ENCODE assay signal across 12 mouse cellular contexts in genomic region chr17:85921219-85921673, GRCm38 (mm10).
DNase-seq lines count a peak whose midpoint lies in the region; ATAC-seq and TF ChIP-seq lines count a peak whose summit lies in the region.
"Had no signal": no experiment of that assay in that cellular context is flagged by ENCODE, and none has a peak within 500 bp of the region (broad histone marks: within the 10 kb centered on the region; RNA-seq: fewer than 3 reads in every experiment).

No protein-coding gene starts in this region.

- no peak for DNase-seq in lung, postnatal 14 days
- DNase-seq in limb, embryonic 10.5 days (ENCODE audit: low spot score) = no peak
- peak; percentile 39 for DNase-seq in liver, postnatal 0 days
- no peak for DNase-seq in adrenal gland, postnatal 4 days (ENCODE audit: low spot score in 2 of 2)
- DNase-seq: spleen, adult 18-20 months had no signal

- H3K27me3 ChIP-seq in intestine, embryonic 15.5 days (replicated peaks) = no peaks in the 10 kb centered on the region
- 0 out of 2 replicates have a peak, but pooled peaks cover 2% of the 10 kb centered on the region for H3K27me3 ChIP-seq in intestine, embryonic 16.5 days (replicated peaks; ENCODE audit: control insufficient read depth, insufficient read depth, low read length)
- H3K27me3 ChIP-seq in lung, embryonic 16.5 days (ENCODE audit: control insufficient read depth, insufficient read depth, low read depth, low read length) = no peaks in the 10 kb centered on the region
- H3K27me3 ChIP-seq in limb, embryonic 10.5 days (ENCODE audit: low read depth, poor library complexity, severe bottlenecking) = peaks cover 94% of the 10 kb centered on the region
- H3K27me3 ChIP-seq in liver, postnatal 0 days (ENCODE audit: insufficient read depth, low read length) = no peaks in the 10 kb centered on the region
- H3K27me3 ChIP-seq: neural tube, embryonic 12.5 days had no signal

- no peak for TF ChIP-seq EP300 in liver, postnatal 0 days (IDR thresholded peaks at IDR 0.05; ENCODE audit: low read depth)

- no peak for ATAC-seq in intestine, embryonic 15.5 days
- no peak; the same call in 1 of the 2 replicates for ATAC-seq in intestine, embryonic 16.5 days
- peak; percentile 29 for ATAC-seq in lung, embryonic 16.5 days (ENCODE audit: low read depth)
- ATAC-seq in liver, postnatal 0 days = 0 out of 2 replicates have a peak, but pooled peaks have one; percentile 31
- ATAC-seq: forebrain, embryonic 16.5 days; Patski had no signal

- peaks cover 13% of the 10 kb centered on the region for H3K4me1 ChIP-seq in intestine, embryonic 15.5 days (replicated peaks)
- H3K4me1 ChIP-seq in intestine, embryonic 16.5 days (ENCODE audit: control insufficient read depth, insufficient read depth, low read length) = peaks cover 5% of the 10 kb centered on the region
- H3K4me1 ChIP-seq in lung, embryonic 16.5 days (replicated peaks; ENCODE audit: control insufficient read depth, insufficient read depth, low read length) = peaks cover 5% of the 10 kb centered on the region; the same call in 1 of the 2 replicates
- H3K4me1 ChIP-seq in limb, embryonic 10.5 days = peaks cover 43% of the 10 kb centered on the region
- peaks cover 9% of the 10 kb centered on the region for H3K4me1 ChIP-seq in liver, postnatal 0 days (ENCODE audit: insufficient read depth)
- H3K4me1 ChIP-seq: neural tube, embryonic 12.5 days had no signal

- H3K9ac ChIP-seq in intestine, embryonic 15.5 days = no peak overlapping the region
- H3K9ac ChIP-seq in intestine, embryonic 16.5 days (ENCODE audit: low read depth, low read length) = no peak overlapping the region
- no peak overlapping the region for H3K9ac ChIP-seq in lung, embryonic 16.5 days (ENCODE audit: low read length)
- no peak overlapping the region for H3K9ac ChIP-seq in liver, postnatal 0 days (replicated peaks)
- H3K9ac ChIP-seq: heart, embryonic 13.5 days; neural tube, embryonic 12.5 days had no signal

- no peaks in the 10 kb centered on the region for H3K9me3 ChIP-seq in intestine, embryonic 15.5 days
- H3K9me3 ChIP-seq in intestine, embryonic 16.5 days (ENCODE audit: control insufficient read depth, low read length) = no peaks in the 10 kb centered on the region
- H3K9me3 ChIP-seq in lung, embryonic 16.5 days (ENCODE audit: control insufficient read depth, low read length) = no peaks in the 10 kb centered on the region
- H3K9me3 ChIP-seq in limb, embryonic 10.5 days (replicated peaks) = no peaks in the 10 kb centered on the region
- no peaks in the 10 kb centered on the region for H3K9me3 ChIP-seq in liver, postnatal 0 days (ENCODE audit: low read length)
- H3K9me3 ChIP-seq: heart, embryonic 13.5 days; neural tube, embryonic 12.5 days had no signal

- H3K36me3 ChIP-seq in intestine, embryonic 15.5 days = no peaks in the 10 kb centered on the region
- no peaks in the 10 kb centered on the region for H3K36me3 ChIP-seq in intestine, embryonic 16.5 days (ENCODE audit: control insufficient read depth, insufficient read depth, low read length)
- no peaks in the 10 kb centered on the region for H3K36me3 ChIP-seq in lung, embryonic 16.5 days (ENCODE audit: control insufficient read depth, insufficient read depth, low read length)
- no peaks in the 10 kb centered on the region for H3K36me3 ChIP-seq in limb, embryonic 10.5 days
- no peaks in the 10 kb centered on the region for H3K36me3 ChIP-seq in liver, postnatal 0 days (replicated peaks; ENCODE audit: insufficient read depth, low read length)
- H3K36me3 ChIP-seq: heart, embryonic 13.5 days; neural tube, embryonic 12.5 days had no signal

- no peak overlapping the region for H3K27ac ChIP-seq in intestine, embryonic 15.5 days
- no peak overlapping the region for H3K27ac ChIP-seq in intestine, embryonic 16.5 days (ENCODE audit: low read length)
- H3K27ac ChIP-seq in lung, embryonic 16.5 days (ENCODE audit: low read length) = no peak overlapping the region
- peak overlapping the region; percentile 32 for H3K27ac ChIP-seq in limb, embryonic 10.5 days
- no peak overlapping the region for H3K27ac ChIP-seq in liver, postnatal 0 days (ENCODE audit: low read depth)
- H3K27ac ChIP-seq: heart, embryonic 13.5 days; neural tube, embryonic 12.5 days had no signal

- no peak for TF ChIP-seq CTCF in liver, postnatal 0 days (IDR thresholded peaks at IDR 0.05; ENCODE audit: low read depth)

- 37% methylated on average over 8 of the region's 8 CpGs for WGBS in intestine, embryonic 15.5 days
- 50% methylated on average over 8 of the region's 8 CpGs for WGBS in intestine, embryonic 16.5 days
- WGBS in lung, embryonic 16.5 days = 10% methylated on average over 8 of the region's 8 CpGs
- 52% methylated on average over 8 of the region's 8 CpGs for WGBS in limb, embryonic 10.5 days
- 64% methylated on average over 8 of the region's 8 CpGs for WGBS in liver, postnatal 0 days (ENCODE audit: insufficient replicate concordance)

- H3K4me2 ChIP-seq in intestine, embryonic 15.5 days (replicated peaks) = peak overlapping the region; percentile 15; the same call in 1 of the 2 replicates
- H3K4me2 ChIP-seq in intestine, embryonic 16.5 days (ENCODE audit: low read depth, low read length) = no peak overlapping the region
- H3K4me2 ChIP-seq in lung, embryonic 16.5 days (ENCODE audit: low read depth, low read length) = no peak overlapping the region
- no peak overlapping the region for H3K4me2 ChIP-seq in liver, postnatal 0 days (ENCODE audit: low read depth, low read length)
- H3K4me2 ChIP-seq: heart, embryonic 13.5 days; neural tube, embryonic 12.5 days had no signal

- H3K4me3 ChIP-seq in intestine, embryonic 15.5 days (replicated peaks) = no peak overlapping the region
- H3K4me3 ChIP-seq in intestine, embryonic 16.5 days (ENCODE audit: low read length) = no peak overlapping the region
- no peak overlapping the region for H3K4me3 ChIP-seq in lung, embryonic 16.5 days (ENCODE audit: low read length)
- no peak overlapping the region for H3K4me3 ChIP-seq in limb, embryonic 10.5 days
- no peak overlapping the region for H3K4me3 ChIP-seq in liver, postnatal 0 days (ENCODE audit: low read depth, low read length)
- H3K4me3 ChIP-seq: heart, embryonic 13.5 days; neural tube, embryonic 12.5 days had no signal

Comparison
In these comparisons a context has a peak if more than half of its experiments do, and no peak if none do; other contexts are left out.
1. ATAC-seq: peak in lung, embryonic 16.5 days (single experiment) and liver, postnatal 0 days (single experiment); none in intestine, embryonic 15.5 days (single experiment) and intestine, embryonic 16.5 days (single experiment).